Mouse (Mus musculus) lung, postnatal 14 days (tissue): ENCODE data around the gene Kat2a.

Experiments used
- DNase-seq: peaks from one replicate; pipeline ENCODE4 v3.0.0; 2021

Kat2a gene

DNA sequence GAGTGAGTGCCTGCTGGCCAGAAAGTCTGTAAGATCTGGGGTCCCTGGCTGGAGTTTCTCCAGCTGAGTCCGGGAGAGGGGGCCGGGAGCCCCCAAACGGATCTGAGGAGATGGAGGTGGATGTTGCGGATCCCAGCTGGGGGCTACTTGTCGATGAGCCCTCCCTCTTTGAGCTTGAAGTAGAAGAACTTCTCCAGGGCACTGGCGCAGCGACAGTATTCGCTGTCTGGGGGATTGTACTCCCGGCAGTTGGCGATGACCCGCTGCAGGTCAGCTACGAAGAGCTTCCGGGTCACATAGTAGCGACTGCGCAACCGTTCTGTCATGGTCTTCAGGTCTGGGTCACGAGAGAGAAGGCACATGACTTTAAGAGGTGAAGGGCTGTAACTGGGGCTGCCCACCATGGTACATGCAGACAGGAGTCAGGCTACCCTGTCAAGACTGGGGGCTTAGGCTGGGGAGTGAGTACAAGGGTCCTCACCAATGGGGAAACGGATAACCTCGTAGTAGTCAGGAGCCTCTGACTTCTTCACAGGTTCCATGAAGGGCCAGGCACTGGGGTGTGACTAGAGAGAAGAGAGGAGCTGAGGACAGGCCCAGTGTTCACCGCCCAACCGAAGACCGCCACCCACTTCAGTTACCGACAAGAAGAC is 7.0 kb downstream of the Kat2a start:
- DNase-seq = no peak

DNA sequence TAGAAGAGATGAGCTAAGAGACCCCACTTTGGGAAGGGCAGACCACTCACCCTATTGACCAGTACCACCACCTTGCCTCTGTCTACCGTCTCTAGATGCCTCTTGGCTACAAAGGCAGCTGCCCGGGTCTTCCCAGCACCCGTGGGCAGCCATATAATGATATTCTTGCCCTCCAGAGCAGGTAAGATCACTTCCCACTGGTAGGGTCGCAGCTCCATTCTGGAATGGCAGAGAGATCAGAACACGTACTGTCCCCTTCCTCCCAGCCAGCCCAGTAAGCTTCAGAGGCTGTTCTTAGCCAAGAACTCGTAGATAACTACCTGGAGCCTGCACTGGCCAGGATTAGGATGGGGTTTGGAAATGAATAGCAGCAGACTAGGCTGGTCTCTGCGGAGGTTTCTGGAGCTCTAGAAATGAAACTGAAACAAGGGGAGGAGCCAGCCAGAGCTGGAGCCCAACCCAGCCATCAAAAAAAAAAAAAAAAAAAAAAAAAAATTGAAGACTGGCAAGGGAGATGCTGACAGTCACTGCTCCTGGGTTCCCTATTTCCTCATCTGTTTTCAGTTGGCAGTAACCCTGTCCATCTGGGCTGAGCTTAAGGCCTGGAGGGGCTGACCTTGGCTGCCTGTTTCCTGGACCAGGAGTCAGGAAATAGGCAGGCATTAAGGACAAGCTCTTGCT is 8.3 kb downstream of the Kat2a start, which contains the start of gene Dhx58:
Gene Dhx58, minus strand, starts transcription at position 421 of the 681 bp plus-strand sequence.
- DNase-seq = no peak

DNA sequence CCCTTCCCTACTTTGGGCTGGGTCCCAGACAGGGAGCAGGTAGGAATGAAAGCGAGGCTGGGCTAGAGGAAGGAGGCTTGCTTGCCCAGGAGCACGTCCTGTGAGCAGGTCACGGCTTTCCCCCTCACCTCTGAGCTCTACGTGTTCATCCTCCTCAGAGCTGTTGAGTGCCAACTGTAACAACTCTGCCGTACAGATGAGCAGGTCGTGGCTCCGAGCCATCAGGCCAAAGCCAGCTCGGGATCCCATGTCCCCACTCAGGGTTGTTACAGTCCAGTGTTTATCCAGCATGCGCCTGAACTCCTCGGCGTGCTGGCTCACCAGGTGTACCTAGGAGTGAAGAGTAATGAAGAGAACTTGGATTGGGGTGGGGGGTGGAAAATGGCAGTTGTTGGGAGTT is 8.9 kb downstream of the Kat2a start:
- no peak for DNase-seq

DNA sequence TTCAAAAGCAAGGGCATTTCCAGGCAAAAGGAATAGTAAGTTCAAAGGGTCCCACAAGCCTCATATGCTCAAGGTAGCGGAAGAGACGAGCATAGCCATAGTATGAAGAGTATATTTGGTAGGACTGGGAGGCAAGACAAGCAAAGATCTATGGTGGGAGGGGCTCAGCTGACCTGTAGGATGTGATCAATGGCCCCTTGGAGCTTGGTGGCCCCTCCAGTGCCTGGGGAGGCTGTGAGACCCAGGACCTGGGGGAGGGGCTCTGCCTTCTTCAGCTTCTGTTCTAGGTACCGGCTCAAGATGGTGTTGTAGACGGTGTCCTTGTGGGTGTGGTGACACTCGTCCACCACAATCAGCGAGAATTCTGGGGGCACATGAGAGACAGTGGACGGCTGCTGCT is 9.4 kb downstream of the Kat2a start:
- DNase-seq = no peak

DNA sequence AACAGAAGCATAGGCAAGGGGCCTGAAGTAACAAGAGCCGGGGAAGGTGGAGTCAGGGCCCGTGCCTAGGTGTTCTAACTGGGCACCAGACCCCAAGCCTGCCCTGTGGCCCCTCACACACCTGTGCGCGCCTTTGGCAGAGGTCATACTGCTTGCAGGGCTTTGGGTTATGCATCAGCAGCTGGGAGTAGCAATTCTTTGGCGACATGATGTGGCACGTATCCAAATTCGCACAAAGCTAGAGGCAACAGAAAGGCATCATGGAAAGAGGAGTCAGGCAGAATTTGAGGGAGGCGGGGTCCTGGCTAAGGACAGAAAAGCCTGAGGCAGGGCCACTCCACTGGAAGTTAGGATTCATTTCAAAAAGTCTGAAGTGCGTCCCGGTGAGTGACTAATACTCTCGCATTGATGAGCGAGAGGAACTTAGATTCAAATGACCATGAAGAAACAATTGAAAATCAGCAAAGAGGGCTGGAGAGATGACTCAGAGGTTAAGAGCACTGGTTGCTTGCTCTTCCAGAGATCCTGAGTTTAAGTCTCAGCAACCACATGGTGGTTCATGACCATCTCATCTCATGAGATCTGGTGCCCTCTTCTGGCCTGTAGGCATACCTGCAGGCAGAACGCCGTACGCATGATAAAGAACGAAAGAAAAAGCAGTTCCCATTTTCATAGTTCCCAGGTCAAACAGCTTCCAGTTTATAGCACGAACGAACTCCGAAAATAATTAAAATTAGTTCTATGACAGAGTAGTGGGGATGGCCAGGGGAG is 10.0 kb downstream of the Kat2a start:
- peak; percentile 80 for DNase-seq

DNA sequence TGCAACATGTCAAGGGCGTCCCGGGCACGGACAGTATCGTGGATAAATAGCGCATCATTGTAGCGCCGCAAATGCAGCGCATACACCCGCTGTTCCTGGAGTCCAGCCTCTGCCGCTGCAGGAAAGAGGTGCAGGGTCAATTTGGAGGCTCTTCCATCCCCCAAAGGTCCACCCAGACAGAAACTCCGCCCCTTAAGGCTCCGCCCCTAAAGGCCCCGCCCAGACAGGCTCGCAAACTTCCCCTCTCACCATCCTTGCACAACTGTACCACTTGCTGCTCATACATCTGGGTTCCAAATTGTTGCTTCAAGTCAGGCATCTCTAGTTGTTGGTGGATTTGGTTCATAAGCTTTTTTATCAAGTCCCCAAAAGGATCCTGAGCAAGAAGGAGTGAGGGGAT is 11.0 kb downstream of the Kat2a start:
- DNase-seq = peak; percentile 73

DNA sequence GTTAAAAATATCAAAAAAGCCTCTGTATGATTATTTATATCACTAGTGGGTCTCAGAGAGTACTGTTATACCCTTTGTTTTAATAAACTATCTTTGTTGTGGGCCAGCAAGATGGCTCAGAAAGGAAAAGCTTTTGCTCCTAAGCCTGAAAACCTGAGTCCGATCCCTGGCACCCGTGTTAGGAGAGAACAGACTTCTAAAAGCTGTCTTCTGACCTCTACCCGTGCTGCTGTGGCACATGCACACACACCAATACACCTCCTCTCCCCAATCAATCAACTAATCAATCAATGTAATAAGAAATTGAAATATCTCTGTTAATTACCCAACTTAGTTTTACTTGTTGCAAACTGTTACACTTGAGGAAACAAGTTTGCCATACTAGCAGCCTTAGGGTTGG is 11.6 kb downstream of the Kat2a start:
- no peak for DNase-seq

DNA sequence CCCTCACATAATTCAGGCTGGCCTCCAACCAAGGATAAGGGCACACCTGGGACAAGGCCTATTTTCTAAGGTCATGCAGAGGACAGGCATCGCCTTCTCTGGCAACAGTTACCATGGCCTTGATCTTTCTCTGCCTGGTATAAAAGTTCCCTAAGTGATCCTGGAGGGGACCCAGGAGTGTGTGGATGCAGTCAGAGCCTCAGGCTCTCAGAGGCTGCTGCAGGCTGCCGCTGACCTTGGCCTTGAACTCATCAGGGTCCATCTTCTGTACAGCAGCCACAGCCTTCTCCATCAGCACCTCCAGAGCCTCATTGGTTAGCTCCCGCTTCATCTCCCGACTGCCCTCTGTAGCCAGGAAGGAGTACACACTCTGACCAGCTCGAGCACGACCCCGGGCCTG is 14.3 kb downstream of the Kat2a start:
- DNase-seq = no peak

DNA sequence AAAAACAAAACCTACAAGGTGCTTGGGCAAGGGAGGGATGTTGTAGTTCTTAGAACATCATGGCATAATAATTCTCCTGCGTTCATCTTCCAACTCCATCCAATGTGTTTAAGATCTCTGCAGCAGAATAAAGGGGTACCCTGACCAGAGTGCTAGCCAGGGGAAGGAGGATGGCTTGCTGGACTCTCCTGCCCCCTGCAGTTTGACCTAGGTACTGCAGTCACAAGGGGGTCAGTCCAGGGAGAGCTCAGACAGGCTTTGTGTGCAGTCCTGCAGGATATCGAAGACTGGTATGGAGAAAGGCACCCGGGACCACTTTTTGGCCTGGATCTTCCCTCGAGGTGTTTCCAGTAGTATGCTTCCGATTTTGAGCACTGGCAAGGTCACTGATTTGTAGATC is 17.3 kb downstream of the Kat2a start:
- DNase-seq = peak; percentile 84

DNA sequence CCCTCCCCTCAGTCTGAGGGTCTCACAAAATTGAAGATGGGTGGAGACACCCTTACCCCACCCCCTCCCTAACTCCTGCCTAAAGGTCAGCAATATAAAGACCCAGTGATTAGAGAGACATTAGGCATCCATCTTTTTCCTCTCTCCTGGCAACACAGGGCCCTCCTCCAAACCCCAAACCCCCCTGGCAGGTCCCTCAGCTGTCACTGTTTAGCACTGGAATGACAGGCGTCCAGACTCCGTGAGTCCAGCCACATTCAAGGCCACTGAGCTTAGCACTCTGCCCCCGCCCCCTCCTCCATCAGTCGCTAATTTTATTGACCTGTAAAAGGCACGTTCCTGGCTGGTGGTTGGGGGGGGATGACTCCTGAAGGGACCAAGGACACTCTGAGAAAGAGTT is 19.1 kb downstream of the Kat2a start:
- no peak for DNase-seq

DNA sequence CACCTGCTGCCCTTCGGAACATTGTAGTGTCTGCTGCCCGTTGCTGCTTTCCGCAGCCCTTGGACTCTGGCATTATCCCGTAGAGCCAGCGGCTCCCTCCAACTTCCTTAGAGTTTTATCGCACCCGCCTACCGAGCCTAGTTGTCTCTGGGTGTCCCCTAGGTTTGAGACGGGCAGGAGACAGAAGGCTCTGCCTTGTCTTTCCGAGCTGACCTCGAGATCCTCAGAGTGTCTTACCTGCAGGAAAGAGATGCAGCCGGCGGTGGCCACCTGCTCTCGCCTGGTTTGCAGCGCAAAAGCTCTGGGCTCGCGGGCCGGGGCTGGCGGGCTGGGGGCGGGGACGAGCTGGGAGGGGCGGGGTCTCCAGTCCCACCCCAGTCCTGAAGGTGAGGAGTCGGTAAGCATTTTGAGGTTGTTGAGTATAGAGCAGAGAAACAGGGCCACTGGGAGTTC is 20.1 kb downstream of the Kat2a start, which contains the start of gene Zfp385c:
Gene Zfp385c, minus strand, starts transcription at position 292 of the 453 bp plus-strand sequence.
- DNase-seq = no peak

DNA sequence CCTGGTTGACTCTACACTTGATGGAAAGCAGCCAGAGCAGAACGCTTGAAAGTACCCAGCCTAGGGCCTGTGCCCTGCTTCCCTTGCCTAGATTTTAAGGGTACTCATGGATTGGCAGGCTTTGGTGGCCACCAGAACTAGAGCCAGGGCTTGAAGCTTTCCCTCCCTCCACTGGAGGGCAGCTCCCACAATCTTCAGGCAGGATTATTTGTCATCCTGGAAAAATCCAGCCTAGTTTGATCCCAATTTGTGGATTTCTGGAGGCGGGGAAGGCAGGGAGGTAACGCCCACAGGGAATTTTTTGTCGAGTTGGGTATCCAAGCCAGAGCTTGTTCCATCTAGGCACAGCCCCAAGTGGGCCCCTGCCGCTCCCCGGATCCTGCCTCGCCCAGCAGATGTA is 21.9 kb downstream of the Kat2a start:
- no peak for DNase-seq

DNA sequence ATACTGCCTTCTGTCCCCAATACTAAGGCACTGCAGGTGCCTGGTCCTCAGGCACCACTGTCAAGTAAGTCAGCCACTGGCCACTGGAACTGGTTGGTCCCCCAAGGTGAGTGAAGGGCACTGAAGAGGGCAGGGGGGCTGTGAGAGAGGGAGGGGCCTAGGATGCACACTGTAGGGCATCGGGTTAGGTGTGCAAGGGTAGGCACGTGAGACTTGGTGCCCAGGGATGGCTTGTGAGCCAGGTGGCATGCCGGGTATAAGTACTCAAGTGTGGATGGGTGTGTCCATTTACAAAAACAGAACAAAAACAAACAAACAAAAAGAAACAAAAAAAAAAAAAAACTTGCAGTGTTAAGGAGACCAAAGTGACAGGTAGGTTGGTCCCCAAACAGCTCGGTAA is 23.8 kb downstream of the Kat2a start:
- no peak for DNase-seq

DNA sequence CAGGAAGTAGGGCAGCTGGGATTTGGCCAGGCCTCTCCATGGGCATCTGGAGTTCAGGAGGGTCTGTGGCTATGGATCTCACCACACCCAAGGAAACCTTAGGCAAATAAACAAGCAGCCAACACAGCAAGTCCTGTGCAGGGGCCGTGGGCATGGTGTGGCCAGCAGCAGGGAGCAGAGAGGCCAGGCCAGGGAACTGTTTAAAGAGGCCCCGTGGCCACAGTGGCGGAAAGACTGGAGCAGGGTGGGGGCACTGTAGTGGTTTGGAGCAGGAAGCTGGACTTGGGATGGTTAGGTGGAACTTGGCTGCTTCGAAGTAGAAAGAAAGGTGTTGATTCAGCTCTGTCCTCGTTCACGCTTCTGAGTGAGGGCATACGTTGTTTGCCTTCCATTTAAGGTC is 25.0 kb downstream of the Kat2a start:
- no peak for DNase-seq

DNA sequence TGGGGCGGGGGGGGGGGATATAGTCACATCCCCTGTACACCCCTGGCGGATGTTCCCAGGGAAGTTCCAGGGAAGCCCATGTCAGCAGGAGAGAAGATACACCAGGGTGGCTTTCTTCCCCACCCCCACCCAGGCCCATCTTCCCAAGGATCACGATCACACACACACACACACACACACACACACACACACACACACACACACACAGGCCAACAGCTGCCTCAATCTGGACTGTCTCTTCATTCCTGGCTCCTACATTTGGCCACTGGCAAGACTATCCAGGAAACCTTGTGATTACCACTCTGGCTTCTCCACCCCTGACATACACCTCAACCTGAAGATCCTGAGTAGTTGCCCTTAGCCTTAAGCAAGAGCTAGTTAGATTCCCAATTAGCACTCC is 26.9 kb downstream of the Kat2a start:
- no peak for DNase-seq

DNA sequence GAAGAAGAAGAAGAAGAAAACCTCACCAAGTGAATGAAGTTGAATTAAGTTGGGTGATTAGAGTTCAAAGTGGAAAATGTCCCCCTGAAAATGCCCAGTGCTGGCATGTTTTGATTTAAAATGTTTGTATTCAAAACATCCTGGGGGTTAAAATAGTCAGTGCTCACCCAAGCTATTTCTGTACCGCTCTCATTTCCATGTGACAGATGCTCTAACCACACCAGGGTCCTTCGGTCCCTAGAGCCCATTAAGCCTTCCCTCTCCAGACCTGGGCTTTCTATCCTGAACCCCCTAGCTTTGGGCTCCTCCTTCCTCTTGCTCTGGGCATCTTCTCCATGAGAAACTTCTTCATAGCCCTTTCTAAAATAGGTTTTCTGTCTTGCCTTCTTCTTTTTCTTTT is 28.2 kb downstream of the Kat2a start:
- no peak for DNase-seq

DNA sequence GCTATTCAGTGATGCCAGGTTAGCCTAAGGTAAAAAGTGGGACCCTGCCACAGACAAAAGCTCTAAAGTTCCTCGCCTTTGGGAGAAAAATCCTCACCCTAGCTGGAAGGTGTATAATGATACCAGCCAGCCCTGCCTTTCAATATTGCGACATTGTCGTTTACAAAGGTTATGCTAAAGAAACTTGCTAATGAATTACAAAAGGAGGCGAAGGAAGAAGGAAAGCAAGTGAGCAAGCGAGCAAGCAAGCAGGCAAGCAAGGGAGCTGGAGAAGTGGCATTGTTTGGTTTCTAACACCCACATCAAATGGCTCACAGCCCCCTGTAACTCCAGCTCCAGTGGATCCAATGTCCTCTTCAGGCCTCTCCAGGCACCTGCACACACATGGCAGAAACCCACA is 29.7 kb downstream of the Kat2a start:
- DNase-seq = no peak

DNA sequence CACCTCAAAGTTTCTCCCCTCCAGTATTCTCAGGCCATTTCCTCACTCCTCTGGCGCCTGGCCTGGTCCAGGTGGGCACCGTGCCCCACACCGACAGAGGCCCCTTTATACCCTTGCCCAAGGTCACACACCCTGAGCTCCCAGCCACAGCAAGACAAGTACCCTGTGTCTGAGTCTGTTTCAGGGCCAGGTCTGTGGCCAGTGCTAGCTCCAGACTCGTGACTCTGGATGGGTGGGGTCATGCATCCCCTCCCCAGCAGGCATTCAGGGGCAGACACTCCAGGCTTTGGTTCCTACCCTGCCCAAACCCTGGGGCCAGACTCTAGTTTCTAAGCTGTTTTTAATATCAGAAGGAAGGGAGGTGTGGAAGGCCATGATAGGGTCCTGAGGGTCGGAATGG is 30.4 kb downstream of the Kat2a start:
- no peak for DNase-seq

DNA sequence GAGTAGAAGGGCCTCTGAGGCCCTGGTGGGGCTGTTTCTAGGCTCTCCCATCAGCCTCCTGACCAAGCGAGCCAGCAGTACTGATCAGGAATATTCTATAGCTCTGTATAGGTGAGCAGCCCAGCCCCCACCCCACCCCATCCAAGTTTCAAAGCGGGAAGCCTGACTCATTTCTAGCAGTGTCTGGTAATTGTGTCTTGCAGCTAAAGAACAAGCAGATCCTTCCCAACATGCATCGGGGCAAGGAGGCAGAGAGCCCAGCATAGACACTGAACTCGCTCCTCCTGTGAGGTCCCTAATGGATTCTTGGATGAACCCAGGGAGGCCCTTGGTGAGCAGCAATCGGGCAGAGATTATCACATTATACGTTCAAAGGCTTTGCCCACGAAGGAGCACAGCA is 34.5 kb downstream of the Kat2a start:
- DNase-seq = no peak

DNA sequence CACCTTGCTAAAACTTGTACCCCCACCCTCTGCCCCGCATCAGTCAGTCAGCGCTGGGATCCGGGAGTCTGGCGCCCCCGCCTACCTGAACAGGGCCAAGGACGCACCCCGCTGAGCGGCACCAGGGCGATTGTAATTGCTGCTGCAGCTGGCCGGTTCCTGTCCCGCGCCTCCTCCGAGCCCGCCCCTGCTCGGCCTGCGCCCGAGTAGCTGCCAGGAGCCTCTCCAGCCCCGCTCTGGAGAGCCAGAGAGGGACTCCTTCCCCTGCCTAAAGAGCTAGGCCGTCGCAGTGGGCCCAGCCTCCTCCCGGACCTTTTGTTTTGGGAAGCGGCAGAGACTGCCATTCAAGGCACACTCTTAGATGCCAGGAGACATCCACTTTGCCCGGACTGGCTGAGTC is 39.1 kb downstream of the Kat2a start:
- DNase-seq = peak; percentile 48

DNA sequence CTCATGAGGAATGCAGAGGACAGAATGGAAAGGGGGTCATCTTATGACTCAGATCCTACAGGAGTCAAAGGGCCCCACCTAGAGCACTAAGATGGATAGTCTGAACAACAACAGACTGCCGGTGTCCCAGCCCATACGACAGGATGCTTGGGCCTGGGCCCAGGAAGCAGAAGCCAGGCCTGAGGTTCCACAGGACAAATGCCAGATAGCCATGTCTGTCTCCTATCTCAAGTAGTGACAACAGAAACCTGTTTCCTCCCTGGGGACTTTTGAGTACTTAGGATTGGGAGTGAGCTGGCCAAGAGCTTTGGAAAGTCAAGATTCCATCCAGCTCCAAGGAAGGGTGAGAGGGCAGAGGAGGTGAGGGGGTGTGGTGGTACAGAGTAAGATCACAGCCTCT is 40.3 kb downstream of the Kat2a start:
- no peak for DNase-seq

DNA sequence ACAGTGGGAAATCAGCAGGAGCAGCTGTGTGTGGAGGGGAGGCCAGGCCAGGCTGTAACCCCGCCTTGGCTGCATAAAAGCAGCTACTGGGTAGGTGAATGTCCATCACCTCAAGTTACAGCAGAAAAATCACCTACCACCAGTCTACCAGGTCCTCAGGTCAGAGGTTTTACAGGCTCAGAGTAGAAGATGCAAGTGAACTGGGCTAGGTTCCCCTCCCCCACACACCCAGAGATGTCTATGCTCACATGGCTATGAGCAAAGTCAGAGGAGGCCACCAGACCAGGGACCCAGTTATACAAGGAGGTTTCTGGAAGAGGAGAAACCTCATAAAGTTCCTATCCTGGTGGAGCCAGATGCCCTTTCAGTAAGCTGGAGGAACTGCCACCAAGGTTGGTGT is 41.2 kb downstream of the Kat2a start:
- DNase-seq = no peak

DNA sequence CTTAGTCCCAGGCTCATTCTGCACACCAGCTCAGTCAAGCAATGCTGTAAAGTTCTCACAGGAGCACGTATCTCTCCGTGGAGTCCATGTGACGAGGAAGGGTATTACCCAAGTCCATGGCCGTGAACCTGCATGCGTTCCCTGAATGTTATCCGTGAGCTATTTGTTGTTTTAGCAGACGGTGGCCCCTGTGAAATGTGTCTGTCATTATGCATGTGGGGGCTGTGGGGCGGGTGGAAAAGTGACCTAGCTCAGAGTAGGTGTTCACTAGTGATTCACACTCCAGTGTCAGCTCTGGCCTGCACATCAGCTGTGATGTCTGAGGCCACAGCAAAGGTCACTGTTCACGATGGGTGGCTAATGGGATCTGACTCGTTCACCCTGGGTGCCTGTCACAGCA is 52.5 kb downstream of the Kat2a start:
- no peak for DNase-seq

DNA sequence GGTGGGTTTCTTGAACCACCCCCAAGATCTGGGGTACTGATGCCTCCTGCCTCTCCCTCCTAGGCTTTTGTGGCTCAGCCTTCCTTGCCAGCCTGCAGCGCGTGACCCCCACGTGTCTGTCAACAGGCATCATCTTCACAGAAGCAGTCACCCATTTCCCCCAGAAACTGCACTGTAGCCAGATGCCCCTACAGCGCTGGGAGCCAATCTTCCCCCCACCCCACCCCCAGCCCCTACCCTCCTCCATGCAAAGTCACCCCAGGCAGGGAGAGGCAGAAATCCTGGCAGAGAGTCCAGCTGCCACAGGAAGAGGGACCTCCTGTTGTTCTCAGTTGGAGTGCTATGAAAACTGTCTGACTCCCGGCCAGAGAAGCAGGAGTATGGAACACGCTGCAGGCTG is 55.8 kb downstream of the Kat2a start:
- DNase-seq = no peak
